Mouse (Mus musculus): ENCODE data around the gene Jhy. TPM values are rescaled to one million over a fixed set of nuclear protein-coding genes. Genes with fewer than 3 reads are reported as not detected.

The Jhy gene
- 1.4 and 1.5 TPM in 2 replicates for polyA plus RNA-seq (2015; fragmentation: Nextera tagmentation; extraction: Ambion mirVana)

DNA sequence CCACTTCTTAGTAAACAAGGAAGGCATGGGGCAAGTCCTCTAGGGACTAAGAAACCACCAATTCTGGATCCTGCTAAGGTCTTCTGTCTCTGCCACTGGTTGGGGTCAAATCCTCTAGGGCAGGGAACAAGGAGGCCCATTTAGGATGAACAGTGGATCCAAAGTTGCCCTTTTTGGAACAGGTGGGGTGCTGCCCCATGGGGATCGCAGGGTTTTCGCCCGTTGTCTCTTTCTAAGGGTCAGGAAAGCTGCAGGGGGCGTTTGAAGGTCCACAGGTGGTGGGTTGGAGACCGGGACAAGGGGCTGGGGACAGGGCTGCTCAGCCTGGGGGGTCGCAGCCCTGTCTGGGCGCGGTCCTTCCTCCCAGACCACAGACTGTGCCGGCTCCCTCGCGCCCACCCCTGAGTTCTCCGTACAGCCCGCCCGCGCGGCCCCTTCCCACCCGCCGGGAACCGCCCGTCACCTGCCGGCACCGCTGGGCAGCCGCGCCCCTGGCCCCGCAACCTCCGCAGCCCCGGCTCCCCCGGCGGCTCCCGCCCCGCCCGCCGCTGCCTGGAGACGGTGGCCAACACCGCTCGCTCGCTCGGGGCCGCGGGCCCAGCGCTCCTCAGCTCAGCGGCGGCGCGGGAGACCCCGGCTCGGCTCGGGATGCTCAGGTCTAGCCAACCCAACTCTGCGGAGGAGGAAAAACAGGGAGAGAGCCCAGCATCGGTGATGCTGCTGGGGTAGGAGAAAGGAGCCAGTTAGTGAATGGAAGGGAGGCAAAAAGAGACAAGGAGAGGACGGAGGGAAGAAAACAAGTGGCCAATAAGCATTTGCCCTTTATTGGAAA, at the start of gene Jhy:
Jhy (minus strand) TSS at position 533 of the 832 bp plus-strand sequence.
- Histone ChIP-seq H3K4me2 (peak within 1 kb of the TSS; percentile 94), H3K4me3 (peak within 1 kb of the TSS; percentile 54), H3K27ac (peak within 1 kb of the TSS; percentile 23; the same call in 1 of the 2 replicates), H3K9me3 (no peaks in the 10 kb centered on the region), H3K36me3 (no peaks in the 10 kb centered on the region), H3K27me3 (peaks cover 61% of the 10 kb centered on the region), H3K4me1 (replicated peaks) (peaks cover 13% of the 10 kb centered on the region), H3K9ac (peak within 1 kb of the TSS; percentile 78)
- WGBS: under 1% methylated on average over 51 of the region's 51 CpGs
- peak; percentile 83 for ATAC-seq (ENCODE audit: low FRiP score)

DNA sequence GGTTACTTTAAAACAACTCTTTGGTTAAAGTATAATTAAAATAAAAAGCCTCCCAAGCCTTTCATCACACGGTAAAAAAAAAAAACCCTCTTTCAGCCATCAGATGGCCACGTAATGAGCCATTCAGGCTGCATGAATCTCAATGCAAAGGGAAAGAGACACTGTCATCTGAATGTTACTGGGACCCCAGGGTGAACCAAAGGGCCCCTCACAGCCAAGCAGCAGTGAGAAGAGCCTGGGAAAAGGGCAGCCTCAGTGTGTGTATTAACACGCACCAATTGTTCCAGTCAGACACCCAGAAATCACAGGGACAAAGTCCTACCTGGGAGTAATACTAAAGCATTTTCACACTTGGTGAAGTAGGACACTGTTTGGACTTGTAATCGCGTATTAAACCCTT, 48.5 kb upstream of the Jhy start:
- Histone ChIP-seq H3K9me3 (no peaks in the 10 kb centered on the region), H3K4me2 (peak overlapping the region; percentile 8; the same call in 1 of the 2 replicates), H3K9ac (no peak overlapping the region), H3K4me1 (replicated peaks) (peaks cover 35% of the 10 kb centered on the region), H3K27ac (peak overlapping the region; percentile 88), H3K27me3 (no peaks in the 10 kb centered on the region), H3K36me3 (peaks cover 13% of the 10 kb centered on the region), H3K4me3 (no peak overlapping the region)
- 32% methylated on average over 5 of the region's 5 CpGs for WGBS
- ATAC-seq (ENCODE audit: low FRiP score): no peak

DNA sequence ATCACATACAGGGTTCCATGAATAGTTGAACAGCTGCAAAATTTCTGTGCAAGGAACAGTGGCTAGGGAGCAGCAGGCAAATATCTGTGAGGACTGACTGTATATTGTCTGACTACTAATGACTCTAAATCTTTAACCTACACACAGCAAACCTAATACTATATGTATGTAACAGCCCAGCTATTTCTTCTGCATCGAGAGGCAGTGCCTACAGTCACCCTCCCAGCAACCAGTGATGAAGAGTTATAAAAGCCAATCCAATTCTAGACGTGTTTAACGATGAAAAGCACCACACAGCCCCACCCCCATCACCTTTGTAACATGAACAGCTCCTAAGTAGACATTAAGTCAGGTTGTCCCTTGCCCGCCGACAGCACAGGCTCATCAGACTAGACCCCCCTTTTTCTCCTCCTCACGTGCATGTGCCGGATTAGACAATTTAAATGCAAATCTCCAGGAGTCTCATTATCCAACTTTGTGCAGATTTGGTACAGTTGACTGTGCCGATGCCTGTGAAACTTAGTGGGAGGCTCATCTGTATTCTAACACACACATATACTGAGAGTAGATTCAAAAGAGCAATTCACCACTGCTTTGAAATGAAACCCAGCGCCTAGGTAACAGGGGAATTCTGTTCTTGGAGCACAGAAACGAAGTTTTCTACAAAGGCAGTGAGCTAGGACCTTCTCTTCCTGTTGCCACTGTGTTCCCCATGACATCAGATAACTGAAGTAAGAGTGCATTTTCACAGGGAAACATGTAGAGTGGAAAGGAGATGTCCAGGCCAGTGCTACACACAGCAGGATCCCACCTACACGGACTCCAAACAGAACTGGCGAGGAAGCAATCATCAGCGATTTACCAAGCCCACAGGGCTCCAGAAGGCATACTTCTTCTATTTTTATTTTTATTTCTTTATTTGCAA, 47.9 kb upstream of the Jhy start:
- ATAC-seq (ENCODE audit: low FRiP score): peak; percentile 89
- Histone ChIP-seq H3K4me3 (no peak overlapping the region), H3K9me3 (no peaks in the 10 kb centered on the region), H3K27me3 (no peaks in the 10 kb centered on the region), H3K4me2 (peak overlapping the region; percentile 8; the same call in 1 of the 2 replicates), H3K4me1 (replicated peaks) (peaks cover 35% of the 10 kb centered on the region), H3K9ac (no peak overlapping the region), H3K27ac (peak overlapping the region; percentile 88), H3K36me3 (peaks cover 9% of the 10 kb centered on the region; the same call in 1 of the 2 replicates)
- WGBS: 19% methylated on average over 13 of the region's 13 CpGs

DNA sequence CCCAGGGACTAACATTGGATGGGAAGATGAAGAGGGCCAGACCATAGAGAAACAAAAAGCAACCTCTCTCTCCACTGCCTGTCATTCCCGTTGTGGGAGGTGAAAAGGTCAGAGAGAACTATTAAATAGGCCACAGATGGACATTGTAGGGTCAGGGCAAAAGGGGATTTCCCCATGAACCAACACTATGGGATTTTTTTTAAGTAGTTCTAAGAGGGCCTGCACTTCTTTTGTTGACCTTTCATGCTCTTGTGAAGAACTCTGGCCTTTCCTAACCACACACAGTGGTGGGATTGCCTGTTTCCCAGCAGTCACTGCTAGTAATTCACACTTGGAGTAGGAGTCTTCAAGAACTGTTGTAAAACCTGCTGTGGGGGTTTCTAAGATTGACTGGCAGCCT, 43.9 kb upstream of the Jhy start:
- Histone ChIP-seq H3K27ac (no peak overlapping the region), H3K27me3 (no peaks in the 10 kb centered on the region), H3K9ac (no peak overlapping the region), H3K9me3 (no peaks in the 10 kb centered on the region), H3K36me3 (no peaks in the 10 kb centered on the region), H3K4me1 (replicated peaks) (peaks cover 23% of the 10 kb centered on the region), H3K4me2 (no peak overlapping the region), H3K4me3 (no peak overlapping the region)
- ATAC-seq (ENCODE audit: low FRiP score): no peak
- 3% methylated on average over 1 of the region's 1 CpGs for WGBS

DNA sequence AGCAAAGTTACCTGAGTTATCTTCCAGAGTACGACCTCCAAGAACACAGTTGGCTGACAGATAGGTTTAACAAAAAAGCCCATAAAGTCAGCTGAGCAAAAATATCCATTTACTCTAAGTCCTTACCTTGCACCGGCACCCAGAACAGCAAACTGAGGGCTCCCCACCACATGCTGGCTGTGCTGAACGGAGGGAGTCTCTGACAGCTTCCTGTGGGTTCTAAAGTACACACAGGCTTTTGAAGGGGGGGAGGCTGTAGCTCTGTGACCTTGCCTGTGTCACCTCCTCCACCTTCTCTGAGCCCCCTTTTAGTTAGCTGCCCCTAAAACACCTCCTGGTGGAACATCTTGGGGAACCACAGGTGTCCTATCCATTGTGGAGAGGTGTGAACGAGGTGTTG, 40.5 kb upstream of the Jhy start, which contains the start of gene Crtam:
Crtam (minus strand) TSS at position 214 of the 400 bp plus-strand sequence.
- Histone ChIP-seq H3K9me3 (no peaks in the 10 kb centered on the region), H3K4me2 (no peak within 1 kb of the TSS), H3K27ac (no peak within 1 kb of the TSS), H3K9ac (no peak within 1 kb of the TSS), H3K4me1 (replicated peaks) (no peaks in the 10 kb centered on the region; the same call in 1 of the 2 replicates), H3K4me3 (no peak within 1 kb of the TSS), H3K36me3 (no peaks in the 10 kb centered on the region), H3K27me3 (no peaks in the 10 kb centered on the region)
- WGBS: 70% methylated on average over 4 of the region's 4 CpGs
- ATAC-seq (ENCODE audit: low FRiP score): no peak

DNA sequence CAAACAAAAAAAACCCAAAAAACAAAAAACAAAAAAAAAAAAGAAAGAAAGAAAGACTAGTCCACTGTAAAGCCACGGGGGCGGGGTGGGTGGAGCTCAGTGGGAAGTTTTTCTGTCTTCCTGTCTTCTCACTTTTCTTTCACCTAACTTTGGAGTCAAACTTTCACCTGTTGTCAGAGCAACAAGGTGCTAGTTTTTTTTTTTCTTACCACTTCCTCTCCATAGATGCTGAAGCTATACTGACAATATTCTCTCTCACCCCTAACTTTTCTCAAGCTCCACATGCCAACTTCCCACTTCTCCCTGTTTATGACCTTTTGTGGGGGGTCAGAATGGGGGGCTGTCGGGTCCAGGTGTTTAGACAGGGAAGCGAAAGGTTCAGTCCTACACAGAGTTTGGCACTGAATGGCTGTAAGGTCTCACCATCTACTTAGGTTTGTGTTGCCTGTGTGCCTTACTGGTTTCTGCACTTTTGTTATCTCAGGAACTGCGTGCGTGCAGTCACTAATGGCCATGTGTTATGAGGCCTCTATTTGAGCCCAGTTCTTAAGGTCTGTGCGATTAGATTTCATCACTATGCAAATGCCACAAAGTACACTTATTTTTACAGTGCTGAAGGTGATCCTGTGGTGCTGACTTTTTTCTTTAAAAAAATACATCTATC, 33.3 kb upstream of the Jhy start:
- ATAC-seq (ENCODE audit: low FRiP score): no peak
- Histone ChIP-seq H3K27me3 (no peaks in the 10 kb centered on the region), H3K9me3 (no peaks in the 10 kb centered on the region), H3K27ac (no peak overlapping the region), H3K36me3 (no peaks in the 10 kb centered on the region), H3K4me1 (replicated peaks) (no peaks in the 10 kb centered on the region; the same call in 1 of the 2 replicates), H3K4me3 (no peak overlapping the region), H3K9ac (no peak overlapping the region), H3K4me2 (no peak overlapping the region)
- WGBS: 93% methylated on average over 7 of the region's 7 CpGs

DNA sequence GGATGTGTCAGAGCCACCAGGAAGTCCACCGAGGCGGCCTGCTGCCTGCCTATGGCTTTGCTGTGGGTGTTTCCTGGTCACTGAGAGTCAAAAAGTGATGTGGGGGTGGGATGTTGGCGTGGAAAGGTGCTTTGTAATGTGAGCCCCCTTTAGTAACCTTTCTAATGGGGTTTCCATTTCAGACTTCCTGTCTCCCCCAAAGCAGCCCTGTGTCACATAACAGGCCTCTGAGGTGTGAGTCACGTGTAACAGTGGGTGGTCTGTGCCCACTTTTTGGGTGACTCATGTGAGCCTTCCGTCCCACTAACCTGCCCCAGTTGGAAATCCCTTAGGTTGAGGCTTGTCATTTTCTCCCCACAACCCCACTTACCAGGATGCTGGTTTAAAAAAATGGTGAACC, 30.2 kb upstream of the Jhy start:
- H3K9ac ChIP-seq: no peak overlapping the region
- no peaks in the 10 kb centered on the region for H3K36me3 ChIP-seq
- no peak overlapping the region for H3K27ac ChIP-seq
- WGBS: 82% methylated on average over 5 of the region's 5 CpGs
- H3K9me3 ChIP-seq: no peaks in the 10 kb centered on the region
- ATAC-seq (ENCODE audit: low FRiP score): no peak
- H3K4me2 ChIP-seq: no peak overlapping the region
- H3K27me3 ChIP-seq: no peaks in the 10 kb centered on the region
- H3K4me1 ChIP-seq (replicated peaks): peaks cover 5% of the 10 kb centered on the region
- no peak overlapping the region for H3K4me3 ChIP-seq

DNA sequence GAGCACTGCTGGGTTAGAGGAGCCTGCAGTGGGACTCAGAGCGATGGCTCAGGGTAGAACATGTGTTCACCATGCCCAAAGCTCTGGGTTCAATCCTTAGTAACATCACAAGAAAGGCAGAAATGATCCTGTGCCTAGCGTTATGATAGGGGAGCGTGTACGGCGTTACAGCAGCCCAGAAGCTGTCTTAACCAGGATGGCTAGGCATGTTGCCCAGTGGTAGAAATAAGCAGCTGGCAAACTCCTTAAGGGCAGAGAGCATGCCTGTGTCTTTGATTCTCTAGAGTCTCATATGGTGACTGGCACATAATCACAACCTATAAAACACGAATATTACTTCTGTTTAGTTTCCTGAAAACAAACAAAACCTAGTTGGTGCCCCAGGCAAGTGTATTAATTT, 27.6 kb upstream of the Jhy start:
- no peak for ATAC-seq (ENCODE audit: low FRiP score)
- 0 out of 2 replicates have a peak, but pooled peaks cover 3% of the 10 kb centered on the region for H3K27me3 ChIP-seq
- 75% methylated on average over 6 of the region's 6 CpGs for WGBS
- no peaks in the 10 kb centered on the region for H3K36me3 ChIP-seq
- no peak overlapping the region for H3K9ac ChIP-seq
- no peak overlapping the region for H3K4me3 ChIP-seq
- H3K4me1 ChIP-seq (replicated peaks): peaks cover 5% of the 10 kb centered on the region
- no peak overlapping the region for H3K4me2 ChIP-seq
- no peak overlapping the region for H3K27ac ChIP-seq
- H3K9me3 ChIP-seq: no peaks in the 10 kb centered on the region

DNA sequence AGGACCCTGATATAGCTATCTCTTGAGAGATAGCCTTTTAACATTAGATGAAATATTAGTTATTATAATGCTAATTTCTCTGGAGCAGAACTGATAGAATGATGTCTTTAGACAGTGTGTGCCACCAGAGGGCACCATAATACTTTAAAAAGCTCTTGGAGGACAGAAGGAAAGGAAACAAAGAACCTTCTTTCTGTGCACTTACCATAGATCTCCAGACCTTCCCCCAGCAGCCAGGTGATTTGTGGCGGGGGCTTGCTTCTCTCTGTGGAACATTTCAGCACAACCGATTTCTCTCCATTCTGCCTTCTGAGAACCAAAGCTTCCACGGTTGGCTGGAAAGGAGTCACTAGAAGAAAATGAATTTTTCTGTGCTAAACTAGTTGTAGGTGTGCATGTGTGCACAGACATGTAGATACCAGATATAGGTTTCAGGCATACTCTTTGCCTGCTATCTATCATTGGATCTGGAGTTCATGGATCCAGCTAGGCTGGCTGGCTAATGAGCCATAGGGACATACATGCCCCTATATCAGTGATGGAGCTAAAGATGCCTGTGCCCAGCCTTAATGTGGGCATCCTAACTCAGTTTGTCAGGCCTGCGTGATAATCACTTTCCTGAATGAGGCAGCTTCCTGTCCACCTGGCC, 26.1 kb upstream of the Jhy start:
- Histone ChIP-seq H3K4me2 (no peak overlapping the region), H3K9me3 (no peaks in the 10 kb centered on the region), H3K4me1 (replicated peaks) (peaks cover 5% of the 10 kb centered on the region), H3K27me3 (0 out of 2 replicates have a peak, but pooled peaks cover 3% of the 10 kb centered on the region), H3K27ac (peak overlapping the region; percentile 79), H3K4me3 (no peak overlapping the region), H3K9ac (peak overlapping the region; percentile 49; the same call in 1 of the 2 replicates), H3K36me3 (no peaks in the 10 kb centered on the region)
- peak; percentile 82 for ATAC-seq (ENCODE audit: low FRiP score)
- 39% methylated on average over 4 of the region's 4 CpGs for WGBS

DNA sequence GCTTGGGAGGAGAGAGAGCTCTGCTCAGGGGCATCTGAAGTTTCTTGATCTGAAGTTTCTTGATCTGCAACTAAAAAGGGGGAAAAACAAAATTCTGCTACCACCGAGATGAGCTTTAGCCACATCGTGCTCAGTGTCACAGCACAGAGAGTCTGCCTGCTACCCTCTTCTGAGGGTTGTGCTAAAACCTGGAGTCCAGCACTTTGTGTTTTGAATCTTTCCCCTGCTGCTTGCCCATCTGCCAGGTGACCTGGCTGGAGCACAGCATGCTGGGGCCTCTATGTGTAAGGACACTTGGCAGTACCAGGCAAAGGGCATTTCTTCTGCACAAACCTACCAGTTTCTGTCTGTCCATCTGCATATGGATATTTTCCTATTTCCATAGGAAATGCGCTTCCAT, 20.4 kb upstream of the Jhy start:
- H3K9me3 ChIP-seq: no peaks in the 10 kb centered on the region
- no peak overlapping the region for H3K27ac ChIP-seq
- ATAC-seq (ENCODE audit: low FRiP score): no peak
- no peaks in the 10 kb centered on the region for H3K36me3 ChIP-seq
- H3K9ac ChIP-seq: no peak overlapping the region
- H3K27me3 ChIP-seq: 0 out of 2 replicates have a peak, but pooled peaks cover 3% of the 10 kb centered on the region
- no peaks in the 10 kb centered on the region for H3K4me1 ChIP-seq (replicated peaks)
- no peak overlapping the region for H3K4me2 ChIP-seq
- 77% methylated on average over 3 of the region's 3 CpGs for WGBS
- no peak overlapping the region for H3K4me3 ChIP-seq

DNA sequence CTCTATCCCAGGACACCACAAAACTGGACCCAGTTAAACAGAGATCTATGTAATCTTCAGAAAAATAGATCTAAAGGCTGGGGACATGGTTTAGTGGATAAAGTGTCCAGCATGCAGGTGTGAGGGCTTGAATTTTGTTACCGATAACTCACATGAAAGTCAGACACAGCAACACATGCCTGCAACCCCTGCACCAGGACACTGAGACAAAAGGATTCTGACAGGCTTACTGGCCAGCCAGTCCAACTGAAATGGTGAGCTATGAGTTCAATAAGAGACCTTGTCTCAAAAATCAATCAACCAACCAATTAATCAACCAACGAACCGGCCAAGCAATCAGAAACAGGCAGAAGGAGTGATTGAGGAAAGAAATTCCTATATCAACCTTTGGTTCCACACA, 19.8 kb upstream of the Jhy start:
- Histone ChIP-seq H3K27ac (no peak overlapping the region), H3K4me1 (replicated peaks) (no peaks in the 10 kb centered on the region), H3K9ac (no peak overlapping the region), H3K4me3 (no peak overlapping the region), H3K36me3 (no peaks in the 10 kb centered on the region), H3K27me3 (0 out of 2 replicates have a peak, but pooled peaks cover 3% of the 10 kb centered on the region), H3K9me3 (no peaks in the 10 kb centered on the region), H3K4me2 (no peak overlapping the region)
- ATAC-seq (ENCODE audit: low FRiP score): no peak
- 90% methylated on average over 3 of the region's 3 CpGs for WGBS
